Mouse (Mus musculus): ENCODE measurements at regions not wholly inside any gene's neighbourhood (a gene's known extent, or its start where the extent isn't known, plus 50 kb on each side); places are given as distances from the start of the nearest gene placed in this dataset.

DNA sequence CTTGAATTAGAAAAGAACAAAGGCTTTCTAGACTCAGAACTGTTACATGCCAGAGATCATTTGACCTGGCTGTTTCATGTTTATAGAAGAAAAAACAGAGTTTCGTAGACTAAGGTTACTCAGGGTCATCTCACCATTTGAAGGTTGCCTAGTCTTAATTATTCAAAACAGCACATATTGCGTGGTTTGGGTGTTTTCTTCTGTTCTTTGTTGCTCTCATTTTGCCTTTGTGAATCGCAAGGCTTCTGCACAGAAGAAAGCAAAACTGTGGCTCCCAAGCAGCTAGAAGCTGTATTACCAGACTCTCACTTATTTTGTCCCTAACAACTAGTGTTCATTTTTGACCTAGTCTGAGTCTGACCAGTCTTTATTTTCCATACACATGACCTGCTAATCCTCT, 83.3 kb downstream of the Fasl start:
- Histone ChIP-seq H3K36me3 (ENCODE audit: control insufficient read depth, insufficient read depth, low read length) (no peaks in the 10 kb centered on the region), H3K4me1 (ENCODE audit: control insufficient read depth, insufficient read depth, insufficient read length, low read length) (no peaks in the 10 kb centered on the region), H3K27me3 (ENCODE audit: control insufficient read depth, insufficient read depth, low read length) (no peaks in the 10 kb centered on the region), H3K4me3 (ENCODE audit: low read depth, low read length) (no peak overlapping the region), H3K27ac (ENCODE audit: insufficient read depth, low read depth, low read length) (no peak overlapping the region)
- 77% methylated on average over 3 of the region's 3 CpGs for WGBS
- no peak for TF ChIP-seq CTCF (IDR thresholded peaks at IDR 0.05; ENCODE audit: extremely low read depth, insufficient read length, insufficient replicate concordance, low read depth, low read length)

DNA sequence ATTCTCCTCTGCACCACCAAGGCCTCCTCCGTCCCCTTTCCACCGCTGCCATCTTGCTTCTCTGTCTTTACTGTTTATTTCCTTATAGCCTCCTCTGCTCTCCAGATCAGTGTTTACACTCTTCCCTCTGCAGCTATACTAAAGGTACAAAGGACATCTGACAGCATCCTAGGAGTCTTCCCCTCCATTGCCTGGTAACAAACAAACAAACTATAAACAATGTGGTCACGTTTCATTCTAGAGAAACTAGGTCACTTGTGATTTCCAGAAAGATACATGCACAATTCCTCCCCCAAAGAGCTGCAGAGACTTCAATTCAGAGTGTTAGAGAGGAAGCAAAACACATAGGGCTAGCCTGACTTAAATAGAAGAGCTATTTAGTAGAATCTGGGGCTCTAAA, 83.8 kb downstream of the Fasl start:
- H3K4me3 ChIP-seq (ENCODE audit: low read depth, low read length): no peak overlapping the region
- no peaks in the 10 kb centered on the region for H3K36me3 ChIP-seq (ENCODE audit: control insufficient read depth, insufficient read depth, low read length)
- H3K4me1 ChIP-seq (ENCODE audit: control insufficient read depth, insufficient read depth, insufficient read length, low read length): no peaks in the 10 kb centered on the region
- H3K27ac ChIP-seq (ENCODE audit: insufficient read depth, low read depth, low read length): peak overlapping the region; percentile 22; the same call in 1 of the 2 replicates
- H3K27me3 ChIP-seq (ENCODE audit: control insufficient read depth, insufficient read depth, low read length): no peaks in the 10 kb centered on the region
- no peak for TF ChIP-seq POLR2A (IDR thresholded peaks at IDR 0.05; ENCODE audit: low read depth, low read length)
- TF ChIP-seq CTCF (IDR thresholded peaks at IDR 0.05; ENCODE audit: extremely low read depth, insufficient read length, insufficient replicate concordance, low read depth, low read length): no peak
- WGBS: 43% methylated on average over 3 of the region's 3 CpGs

DNA sequence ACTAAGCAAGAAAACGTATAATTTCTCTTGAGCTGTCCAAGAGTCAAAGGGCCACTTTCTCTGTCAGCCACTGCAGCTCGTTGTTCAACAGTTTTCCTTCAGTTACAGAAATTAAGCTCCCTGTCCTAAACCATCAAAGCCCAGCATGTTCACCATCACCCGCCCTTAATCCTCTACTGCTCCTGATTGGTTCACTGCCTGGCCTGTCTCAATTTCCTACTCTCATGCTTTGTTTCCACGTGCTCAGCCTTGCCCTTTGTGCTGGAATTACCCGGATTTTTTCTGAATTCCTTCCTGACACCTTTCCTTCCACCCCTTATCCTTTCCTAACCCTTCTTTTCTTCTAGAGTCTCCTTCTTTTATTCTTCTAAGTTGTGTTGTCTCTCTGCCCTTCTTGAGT, 92.4 kb downstream of the Fasl start:
- Histone ChIP-seq H3K27me3 (ENCODE audit: control insufficient read depth, insufficient read depth, low read length) (no peaks in the 10 kb centered on the region), H3K4me3 (ENCODE audit: low read depth, low read length) (no peak overlapping the region), H3K4me1 (ENCODE audit: control insufficient read depth, insufficient read depth, insufficient read length, low read length) (no peaks in the 10 kb centered on the region), H3K36me3 (ENCODE audit: control insufficient read depth, insufficient read depth, low read length) (no peaks in the 10 kb centered on the region), H3K27ac (ENCODE audit: insufficient read depth, low read depth, low read length) (no peak overlapping the region)
- WGBS: 48% methylated on average over 5 of the region's 5 CpGs
- TF ChIP-seq CTCF (IDR thresholded peaks at IDR 0.05; ENCODE audit: extremely low read depth, insufficient read length, insufficient replicate concordance, low read depth, low read length) (no peak), POLR2A (IDR thresholded peaks at IDR 0.05; ENCODE audit: low read depth, low read length) (no peak)

DNA sequence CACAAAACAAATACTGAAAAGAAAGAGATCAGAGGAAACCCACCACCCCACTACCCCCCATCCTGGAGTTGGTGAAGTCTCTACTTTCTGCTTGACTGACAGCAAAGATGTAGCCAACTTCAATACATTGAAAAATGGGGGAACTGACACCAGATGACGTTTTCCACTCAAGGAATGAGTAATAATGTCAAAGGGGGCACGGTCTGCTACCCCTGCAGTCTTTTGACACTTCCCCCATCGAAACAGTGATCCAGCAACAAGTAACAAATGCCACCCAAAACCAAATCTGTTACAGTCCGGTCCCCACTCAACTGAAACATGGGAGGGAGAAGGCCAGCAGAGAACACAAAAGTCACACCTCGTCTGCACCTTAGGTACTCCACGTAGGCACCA, 94.5 kb downstream of the Fasl start:
- no peaks in the 10 kb centered on the region for H3K27me3 ChIP-seq (ENCODE audit: control insufficient read depth, insufficient read depth, low read length)
- H3K4me1 ChIP-seq (ENCODE audit: control insufficient read depth, insufficient read depth, insufficient read length, low read length): no peaks in the 10 kb centered on the region
- H3K27ac ChIP-seq (ENCODE audit: insufficient read depth, low read depth, low read length): no peak overlapping the region
- H3K36me3 ChIP-seq (ENCODE audit: control insufficient read depth, insufficient read depth, low read length): no peaks in the 10 kb centered on the region
- no peak overlapping the region for H3K4me3 ChIP-seq (ENCODE audit: low read depth, low read length)
- no peak for TF ChIP-seq POLR2A (IDR thresholded peaks at IDR 0.05; ENCODE audit: low read depth, low read length)
- WGBS: 75% methylated on average over 6 of the region's 6 CpGs

DNA sequence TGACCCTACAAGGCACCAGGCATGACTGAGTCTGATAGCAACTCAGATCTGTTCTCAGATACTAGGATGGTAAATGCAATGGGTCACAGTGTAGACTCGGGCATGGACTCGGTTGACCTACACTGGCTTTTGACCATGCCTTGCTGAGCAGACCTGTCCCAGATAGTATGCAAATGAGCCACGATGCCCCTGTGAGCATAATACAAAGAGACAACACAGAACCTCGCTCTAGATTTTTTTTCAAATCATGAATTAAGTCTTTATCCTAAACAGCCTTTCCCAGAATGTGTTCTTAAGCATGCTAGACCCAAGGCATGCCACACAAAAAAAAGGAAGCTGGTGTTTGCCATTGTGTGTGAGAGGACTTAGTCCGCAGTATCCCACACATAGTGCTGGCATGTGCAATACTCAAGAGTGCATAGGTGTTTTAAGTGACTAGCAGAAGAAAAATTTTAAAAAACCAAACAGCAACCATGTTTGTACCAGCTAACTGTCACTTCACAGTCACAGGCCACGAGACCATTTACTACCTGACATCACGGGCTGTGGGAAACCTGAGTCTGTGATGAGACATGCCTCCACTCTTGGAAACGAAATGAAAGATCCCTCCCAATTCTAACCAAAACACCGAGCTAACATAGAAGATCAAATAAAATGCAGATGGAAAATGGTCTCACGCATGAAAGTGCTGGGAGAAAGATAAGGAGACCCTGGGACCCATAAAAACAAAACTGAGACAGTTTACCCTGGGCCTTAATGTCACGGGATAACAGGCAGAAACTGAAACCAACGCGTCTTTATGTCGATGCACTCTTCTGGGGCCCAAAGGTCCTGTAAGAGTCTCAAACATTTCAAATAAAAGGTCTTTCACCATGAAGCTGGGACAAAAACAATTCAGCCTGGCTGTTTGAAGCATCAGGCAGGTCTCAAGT, 95.2 kb downstream of the Fasl start:
- H3K36me3 ChIP-seq (ENCODE audit: control insufficient read depth, insufficient read depth, low read length): no peaks in the 10 kb centered on the region
- WGBS: 73% methylated on average over 14 of the region's 14 CpGs
- H3K27ac ChIP-seq (ENCODE audit: insufficient read depth, low read depth, low read length): no peak overlapping the region
- H3K4me3 ChIP-seq (ENCODE audit: low read depth, low read length): no peak overlapping the region
- no peaks in the 10 kb centered on the region for H3K27me3 ChIP-seq (ENCODE audit: control insufficient read depth, insufficient read depth, low read length)
- no peaks in the 10 kb centered on the region for H3K4me1 ChIP-seq (ENCODE audit: control insufficient read depth, insufficient read depth, insufficient read length, low read length)
- TF ChIP-seq CTCF (IDR thresholded peaks at IDR 0.05; ENCODE audit: extremely low read depth, insufficient read length, insufficient replicate concordance, low read depth, low read length) (no peak), POLR2A (IDR thresholded peaks at IDR 0.05; ENCODE audit: low read depth, low read length) (no peak)

DNA sequence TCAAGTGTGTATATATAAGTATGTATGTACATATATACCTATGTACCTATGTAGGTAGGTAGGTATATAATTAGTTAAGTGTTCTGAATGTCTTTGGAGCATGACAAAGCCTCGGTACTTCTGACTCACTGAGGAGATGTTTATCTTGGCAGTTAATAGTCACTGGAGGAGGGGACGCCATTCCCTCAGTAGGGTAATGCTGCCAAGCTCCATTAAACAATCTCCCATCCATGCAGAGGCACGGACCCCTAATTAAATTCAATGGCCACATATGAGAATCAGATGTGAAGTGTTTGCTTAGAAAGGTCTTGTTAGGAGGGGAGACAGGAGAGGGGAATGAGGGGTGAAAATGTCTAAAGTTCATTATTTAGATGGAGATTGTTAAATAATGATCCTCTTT, 99.3 kb downstream of the Fasl start:
- H3K27me3 ChIP-seq (ENCODE audit: control insufficient read depth, insufficient read depth, low read length): no peaks in the 10 kb centered on the region
- WGBS: 22% methylated on average over 3 of the region's 3 CpGs
- TF ChIP-seq POLR2A (IDR thresholded peaks at IDR 0.05; ENCODE audit: low read depth, low read length): no peak
- H3K4me3 ChIP-seq (ENCODE audit: low read depth, low read length): no peak overlapping the region
- no peaks in the 10 kb centered on the region for H3K36me3 ChIP-seq (ENCODE audit: control insufficient read depth, insufficient read depth, low read length)
- H3K4me1 ChIP-seq (ENCODE audit: control insufficient read depth, insufficient read depth, insufficient read length, low read length): no peaks in the 10 kb centered on the region
- no peak overlapping the region for H3K27ac ChIP-seq (ENCODE audit: insufficient read depth, low read depth, low read length)

DNA sequence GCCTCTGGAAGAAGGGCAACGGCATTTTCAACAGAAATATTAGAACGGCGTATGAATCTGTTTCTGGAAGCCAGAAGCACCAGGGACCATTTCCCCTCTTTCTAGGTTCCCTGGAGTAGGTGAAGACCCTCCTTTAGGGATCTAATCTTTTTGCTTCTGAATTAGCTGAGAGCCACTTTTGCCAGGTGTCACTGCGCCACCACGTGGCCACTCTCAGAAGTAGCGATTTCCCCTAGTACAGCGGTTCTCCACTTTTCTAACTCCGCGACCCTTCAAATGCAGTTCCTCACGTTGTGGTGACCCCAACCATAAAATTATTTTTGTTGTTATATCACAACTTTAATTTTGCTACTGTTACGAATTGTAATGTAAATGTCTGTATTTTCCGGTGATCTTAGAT, 100.7 kb downstream of the Fasl start:
- Histone ChIP-seq H3K36me3 (ENCODE audit: control insufficient read depth, insufficient read depth, low read length) (no peaks in the 10 kb centered on the region), H3K27me3 (ENCODE audit: control insufficient read depth, insufficient read depth, low read length) (no peaks in the 10 kb centered on the region), H3K4me1 (ENCODE audit: control insufficient read depth, insufficient read depth, insufficient read length, low read length) (no peaks in the 10 kb centered on the region), H3K4me3 (ENCODE audit: low read depth, low read length) (no peak overlapping the region), H3K27ac (ENCODE audit: insufficient read depth, low read depth, low read length) (no peak overlapping the region)
- TF ChIP-seq POLR2A (IDR thresholded peaks at IDR 0.05; ENCODE audit: low read depth, low read length) (no peak), CTCF (IDR thresholded peaks at IDR 0.05; ENCODE audit: extremely low read depth, insufficient read length, insufficient replicate concordance, low read depth, low read length) (peak; percentile 78)
- WGBS: 21% methylated on average over 12 of the region's 12 CpGs
